Mouse (Mus musculus) WW6 (cell line): ENCODE data around the gene Gm10197.
"Not testable (repeated sequence)": the region's sequence is repeated elsewhere in the genome, so short reads cannot be mapped to it uniquely, and the experiment has no call there.

Source experiments
- DNase-seq: peaks from one replicate; pipeline ENCODE4 v3.0.0-alpha.2; 2013; ENCODE audit warnings: low read depth, low spot score

The Gm10197 gene

DNA sequence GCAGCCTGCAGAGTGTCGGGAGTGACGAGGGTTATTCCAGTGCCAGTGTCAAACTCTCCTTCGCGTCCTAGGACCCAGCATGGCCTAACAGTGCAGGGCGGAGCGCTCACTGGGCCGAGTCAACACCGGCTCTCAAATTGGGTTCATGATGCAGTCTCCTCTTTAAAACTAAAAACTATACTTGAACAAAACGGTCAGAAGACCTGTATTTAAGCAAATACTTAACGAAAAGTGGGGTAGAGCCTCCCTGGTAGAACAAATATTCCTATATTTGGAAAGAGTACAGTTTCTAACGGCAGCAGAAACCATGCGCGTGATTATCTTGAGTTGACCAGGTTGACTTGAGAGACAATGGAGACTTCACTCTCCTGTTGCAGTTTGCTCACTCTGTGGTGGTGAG, at the start of gene Gm10197:
TSS of gene Gm10197 (minus strand) at position 101 of the 400 bp plus-strand sequence.
- DNase-seq: no peak

DNA sequence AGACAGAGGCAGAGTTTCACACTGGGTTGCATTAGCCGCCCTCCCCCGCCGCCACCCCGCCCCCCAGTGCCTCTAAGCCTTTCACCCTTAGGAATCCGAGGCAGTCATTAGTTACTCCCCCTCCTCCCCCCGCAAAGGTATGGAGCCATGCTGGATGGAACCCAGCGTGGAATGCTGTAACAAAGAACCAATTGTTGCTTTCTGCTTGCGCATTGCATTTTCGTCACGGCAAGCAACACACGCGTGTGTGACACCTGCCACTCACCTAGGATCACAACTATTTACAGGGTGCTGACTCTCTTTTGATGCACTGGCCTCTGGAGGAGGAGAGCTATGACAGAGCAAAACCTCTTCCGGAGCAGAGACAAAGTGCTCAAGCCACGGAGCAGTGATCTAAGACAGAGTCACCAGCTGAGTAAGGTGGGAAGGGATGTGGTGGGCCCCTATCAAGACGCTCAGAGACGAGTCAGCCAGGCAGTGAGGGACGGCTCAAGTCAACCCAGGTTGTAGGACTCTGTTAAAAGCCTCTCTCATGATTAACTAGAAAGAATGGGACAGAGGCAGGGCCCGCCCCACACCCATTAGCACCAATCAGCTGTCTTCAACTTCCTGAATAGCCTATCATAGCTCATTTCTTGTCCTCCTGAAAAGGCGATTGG, 49.5 kb upstream of the Gm10197 start:
- DNase-seq: peak; percentile 69

DNA sequence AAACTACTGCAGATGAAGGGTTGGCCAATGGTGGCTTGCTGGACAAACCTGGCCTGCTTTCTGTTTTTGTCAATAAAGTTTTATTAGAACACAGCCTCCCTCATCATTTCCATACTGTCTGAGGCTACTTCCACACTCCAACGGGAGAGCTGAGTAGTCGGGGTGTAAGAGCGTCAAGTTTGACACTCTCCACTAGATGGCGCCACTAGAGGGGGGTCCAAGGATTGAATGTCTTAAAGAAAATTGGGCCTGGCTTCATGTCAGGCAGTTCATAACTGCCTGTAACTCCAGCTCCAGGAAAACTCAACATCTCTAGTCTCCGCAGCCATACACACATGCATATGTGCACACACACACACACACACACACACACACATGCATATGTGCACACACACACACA, 48.3 kb upstream of the Gm10197 start:
- DNase-seq: no peak

DNA sequence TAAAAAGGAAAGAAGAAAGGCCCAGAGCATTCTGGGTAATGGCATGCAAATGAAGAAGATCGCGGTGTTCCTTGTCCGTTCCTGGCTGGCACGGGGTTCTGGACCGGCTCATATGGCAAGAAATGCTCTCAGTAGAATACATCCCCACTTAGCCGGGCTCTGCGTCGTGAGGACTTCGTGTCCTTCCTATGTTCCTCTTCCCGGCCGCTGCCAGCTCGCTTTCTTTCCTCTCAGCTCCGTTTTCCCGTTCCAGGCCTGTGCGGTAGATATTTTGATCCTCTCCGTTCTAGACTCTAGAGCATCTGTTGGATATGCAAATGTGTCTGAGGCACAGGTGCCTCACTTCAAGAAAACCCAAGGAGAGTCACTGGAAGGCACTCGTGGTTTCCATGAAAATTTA, 43.6 kb upstream of the Gm10197 start:
- DNase-seq: no peak

GRCm38 (mm10) chr19:53414650-53415049, 43.1 kb upstream of the Gm10197 start:
- no peak for DNase-seq

DNA sequence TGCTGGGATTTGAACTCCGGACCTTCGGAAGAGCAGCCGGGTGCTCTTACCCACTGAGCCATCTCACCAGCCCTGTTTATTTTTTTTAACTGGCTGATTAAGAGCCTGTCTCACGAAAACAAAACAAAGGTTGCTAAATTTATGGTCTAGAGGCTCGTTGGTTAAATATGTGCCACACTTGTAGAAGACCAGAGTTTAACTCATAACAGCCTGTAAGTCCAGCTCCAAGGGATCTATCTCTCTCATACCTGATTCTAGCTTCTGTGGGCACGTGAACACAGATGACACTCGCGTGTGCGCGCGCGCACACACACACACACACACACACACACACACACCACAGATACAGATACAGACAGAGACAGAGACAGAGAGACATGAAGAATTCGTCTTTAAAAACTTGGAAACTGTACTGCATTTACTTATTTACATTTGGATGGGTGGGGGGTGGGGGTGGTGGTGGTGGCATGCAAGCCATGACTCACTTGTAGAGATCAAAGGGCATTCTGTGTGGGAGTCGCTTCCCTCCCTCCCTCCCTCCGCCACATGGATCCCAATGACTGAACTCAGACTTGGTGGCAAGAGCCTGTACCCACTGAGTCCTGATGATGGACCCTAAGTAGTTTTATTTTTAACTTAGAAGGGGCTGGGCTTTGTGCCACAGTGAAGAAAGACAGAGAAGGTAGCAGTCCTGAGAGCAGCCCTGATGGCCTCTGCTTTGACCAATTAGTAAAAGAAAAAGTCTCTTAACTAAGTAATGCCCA, 42.2 kb upstream of the Gm10197 start:
- no peak for DNase-seq

GRCm38 (mm10) chr19:53412149-53412848, 40.7 kb upstream of the Gm10197 start:
- DNase-seq: no peak

GRCm38 (mm10) chr19:53409663-53410307, 38.2 kb upstream of the Gm10197 start:
- no peak for DNase-seq

DNA sequence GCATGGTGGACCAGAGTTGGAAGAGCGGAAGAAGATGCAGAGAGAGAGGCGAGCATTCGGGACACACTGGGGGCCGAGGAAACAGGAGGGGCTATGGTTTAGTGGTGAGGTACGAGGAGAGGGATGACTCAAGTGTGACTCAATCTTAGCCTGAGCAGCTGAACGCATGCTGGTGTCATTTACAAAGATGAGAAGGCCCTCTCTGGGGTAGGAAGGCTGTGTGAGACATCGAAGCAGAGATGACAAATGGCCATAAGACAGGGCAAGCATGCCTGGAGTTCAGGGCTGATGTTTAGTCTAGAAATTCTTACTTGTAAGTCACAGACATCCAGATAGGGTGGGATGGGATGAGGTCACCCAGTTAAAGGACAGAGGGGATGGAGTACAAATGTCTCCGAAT, 36.8 kb upstream of the Gm10197 start:
- no peak for DNase-seq

DNA sequence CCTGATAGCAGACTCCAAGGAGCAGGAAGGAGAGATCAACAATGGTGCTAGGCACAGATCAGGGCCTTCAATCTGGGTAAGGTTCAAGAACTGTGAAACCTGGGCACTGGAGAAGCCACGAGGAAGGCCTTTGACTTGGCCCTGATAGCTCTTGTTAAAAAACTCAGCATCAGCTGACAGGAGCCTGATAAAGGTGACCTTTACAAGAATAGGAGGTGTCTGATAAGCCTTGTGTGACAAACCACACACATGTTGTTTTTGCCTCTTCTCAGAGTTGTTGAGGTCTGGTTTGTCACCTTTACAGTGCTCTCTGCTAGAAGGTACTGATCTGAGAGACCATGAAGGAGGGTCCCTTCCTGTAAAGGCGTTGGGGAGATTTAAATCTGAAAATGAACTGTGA, 35.8 kb upstream of the Gm10197 start:
- DNase-seq: no peak

DNA sequence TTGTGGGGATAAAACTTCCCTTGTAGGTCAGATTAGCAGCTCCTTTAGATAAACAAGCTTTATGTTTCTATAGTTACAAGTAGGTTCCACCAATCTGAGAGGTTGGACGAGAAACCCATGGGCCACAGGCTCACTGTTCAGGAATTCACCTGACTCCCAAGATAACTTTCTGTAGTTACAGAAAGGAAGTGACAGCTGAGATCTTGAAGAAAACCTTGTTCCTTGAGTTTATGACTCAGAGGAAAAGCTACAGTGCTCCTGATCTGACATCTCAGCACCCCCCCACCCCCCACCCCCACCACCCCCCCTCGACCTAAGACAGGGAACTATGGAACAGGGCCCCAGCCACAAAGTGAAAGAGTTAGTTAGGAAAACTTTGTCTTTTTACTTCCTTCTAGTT, 34.2 kb upstream of the Gm10197 start:
- DNase-seq: no peak

DNA sequence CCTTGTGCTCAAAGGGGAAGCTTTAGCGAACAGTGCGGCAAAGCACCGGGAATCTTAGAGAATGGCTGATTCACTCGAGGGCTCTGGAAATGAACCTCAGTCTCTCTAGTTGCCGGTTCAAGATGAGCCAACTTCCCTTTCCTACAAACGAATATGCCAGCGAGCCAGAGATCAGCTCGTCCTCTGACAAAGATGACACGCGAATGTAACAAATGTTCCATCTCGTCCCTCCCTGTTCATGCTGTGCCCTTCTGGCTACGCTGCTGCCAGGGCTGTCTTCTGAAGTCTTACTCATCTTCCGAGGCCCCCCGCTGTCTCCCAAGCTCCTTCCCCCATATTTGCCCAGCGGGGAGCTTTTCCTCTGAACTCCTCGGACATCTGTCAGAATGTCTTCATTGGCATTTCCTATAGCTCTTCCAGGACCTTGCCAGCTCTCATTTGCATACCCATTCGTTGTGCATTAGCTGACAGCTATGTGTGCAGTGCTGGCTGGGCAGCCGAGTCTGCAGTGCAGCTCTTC, 33.3 kb upstream of the Gm10197 start:
- no peak for DNase-seq

DNA sequence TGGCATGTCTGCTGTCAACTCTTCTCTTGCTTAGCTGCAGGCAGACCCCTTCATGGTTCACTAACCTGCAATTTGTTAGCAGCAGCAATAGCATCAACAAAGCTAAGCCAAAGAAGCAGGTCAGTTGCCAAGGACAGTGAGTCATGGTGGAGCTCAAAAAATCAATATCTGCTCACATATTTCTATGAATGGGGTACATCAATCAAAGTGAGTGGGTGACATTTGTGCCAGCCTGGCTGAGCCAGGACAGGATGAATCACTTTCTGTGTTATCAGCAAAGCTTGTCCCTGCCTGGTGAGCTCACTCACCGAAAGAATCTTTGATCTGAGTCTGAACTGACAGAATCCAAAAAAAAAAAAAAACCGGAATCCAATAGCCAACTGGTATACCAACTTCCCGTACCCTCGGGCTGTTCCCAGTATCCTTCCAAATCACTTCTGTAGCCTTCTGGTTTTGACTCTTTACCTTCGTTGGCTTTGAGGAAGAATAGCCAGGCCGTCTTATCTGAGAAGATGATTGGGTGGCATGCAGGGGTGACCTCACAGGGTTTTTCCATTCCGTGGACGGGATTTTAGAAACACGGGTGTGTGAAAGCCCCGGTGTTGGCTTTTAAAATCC, 32.8 kb upstream of the Gm10197 start:
- DNase-seq: no peak

DNA sequence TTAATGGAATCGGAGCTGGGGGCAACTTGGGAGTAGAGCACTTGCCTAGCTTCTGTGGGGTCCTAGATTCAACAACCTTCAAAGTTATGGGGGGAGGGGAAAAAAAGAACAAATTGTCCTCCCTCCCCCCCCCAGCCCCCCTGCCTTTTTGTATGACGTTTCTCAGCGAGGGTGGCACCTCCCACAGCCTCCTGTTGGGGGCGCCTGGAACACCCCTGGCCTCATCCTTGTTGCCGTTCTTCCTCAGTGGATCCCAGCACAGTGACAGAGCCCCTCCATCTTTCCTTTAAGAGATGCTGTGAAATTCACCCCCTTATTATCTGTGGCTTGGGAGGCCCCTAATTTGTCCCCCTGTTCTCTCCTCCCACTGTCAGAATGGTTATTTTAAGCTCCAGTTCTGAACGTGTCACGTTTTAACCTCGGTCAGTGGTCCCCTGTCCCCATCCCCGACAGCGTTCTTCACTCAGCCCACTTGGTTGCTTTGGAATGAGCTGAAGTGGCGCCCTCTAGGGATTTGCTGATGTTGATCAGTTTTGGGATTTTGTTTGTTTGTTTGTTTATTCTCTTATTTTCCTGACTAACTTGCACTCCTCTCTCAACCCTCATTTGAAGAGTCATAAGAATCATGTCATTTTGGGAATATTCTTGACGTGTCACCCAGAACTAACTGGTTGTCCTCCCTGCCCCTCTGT, 31.3 kb upstream of the Gm10197 start:
- DNase-seq: no peak

- DNase-seq: no peak
These were observed 29.0 kb upstream of the Gm10197 start for GRCm38 (mm10) chr19:53400332-53401110.

GRCm38 (mm10) chr19:53399213-53399612, 27.6 kb upstream of the Gm10197 start:
- DNase-seq: no peak

- DNase-seq: no peak
These were observed 26.1 kb upstream of the Gm10197 start for GRCm38 (mm10) chr19:53397451-53398233.

- not testable (repeated sequence) for DNase-seq
These were observed 24.2 kb upstream of the Gm10197 start for GRCm38 (mm10) chr19:53395805-53396204.

GRCm38 (mm10) chr19:53394956-53395355, 23.4 kb upstream of the Gm10197 start:
- not testable (repeated sequence) for DNase-seq
